Mouse (Mus musculus) liver, embryonic 14.5 days (tissue): ENCODE measurements around the gene Coq4. TPM values are rescaled to one million over a fixed set of nuclear protein-coding genes. Genes with fewer than 3 reads are reported as not detected.

Experiments used
- ATAC-seq: fragments of 200-750 bp; cut with Nextera tagmentation; 2 replicates; pipeline ENCODE4 v1.8.0; 2017; ENCODE audit warnings: moderate number of reproducible peaks, mild to moderate bottlenecking, moderate library complexity; ENCODE audit not compliant: insufficient read depth
- DNase-seq, 3 experiments: peaks; one replicate each; pipeline ENCODE4 v3.0.0-alpha.2; 2012 to 2013; ENCODE audit warnings: low read depth in 3 of 3, low spot score in 3 of 3
- H3K27ac ChIP-seq: fragments of 300-500 bp; sonication (generic); 2 replicates; pipeline ENCODE4 v1.5.1; 2014; ENCODE audit warnings: moderate library complexity, mild to moderate bottlenecking, control low read depth, inconsistent platforms
- H3K27me3 ChIP-seq: fragments of 300-500 bp; sonication (generic); 2 replicates; pipeline ENCODE4 v1.6.1; 2014; ENCODE audit warnings: mild to moderate bottlenecking, low read length, moderate library complexity; ENCODE audit not compliant: control insufficient read depth, insufficient read depth
- H3K36me3 ChIP-seq: fragments of 300-500 bp; sonication (generic); replicated peaks from 2 replicates; pipeline ENCODE4 v1.6.1; 2014; ENCODE audit warnings: low read depth; ENCODE audit not compliant: control insufficient read depth, insufficient read depth
- H3K4me1 ChIP-seq, 2 experiments: fragments of 200-500 bp in 1 of 2; fragments of 300-500 bp in 1 of 2; sonication (generic) in 1 of 2; replicated peaks; 2 replicates each; pipeline ENCODE4 v1.6.1; 2012 to 2014; ENCODE audit warnings: antibody characterized with exemption in 1 of 2, inconsistent platforms in 1 of 2, low read length in 1 of 2; ENCODE audit not compliant: control insufficient read depth in 2 of 2, insufficient read depth in 2 of 2
- H3K4me2 ChIP-seq: fragments of 300-500 bp; sonication (generic); 2 replicates; pipeline ENCODE4 v1.6.1; 2014; ENCODE audit warnings: low read depth, mild to moderate bottlenecking, control low read depth, moderate library complexity
- H3K4me3 ChIP-seq, 2 experiments: fragments of 200-500 bp in 1 of 2; fragments of 300-500 bp in 1 of 2; sonication (generic) in 1 of 2; 2 replicates each; pipeline ENCODE4 v1.5.1; 2012 to 2014; ENCODE audit warnings: low read depth in 2 of 2, low read length in 2 of 2, mild to moderate bottlenecking in 2 of 2, control low read depth in 1 of 2, inconsistent platforms in 1 of 2, moderate library complexity in 1 of 2; ENCODE audit not compliant: insufficient read depth in 1 of 2
- H3K9ac ChIP-seq: fragments of 300-500 bp; sonication (generic); replicated peaks from 2 replicates; pipeline ENCODE4 v1.6.1; 2014; ENCODE audit warnings: mild to moderate bottlenecking, control low read depth, moderate library complexity
- H3K9me3 ChIP-seq: fragments of 300-500 bp; sonication (generic); 2 replicates; pipeline ENCODE4 v1.6.1; 2016; ENCODE audit warnings: low read length, mixed read lengths; ENCODE audit not compliant: control insufficient read depth
- CTCF ChIP-seq: IDR thresholded peaks from 2 replicates; pipeline ENCODE4 v1.5.1; 2016; ENCODE audit warnings: antibody characterized with exemption, low read depth, control low read depth
- EP300 ChIP-seq: IDR thresholded peaks from 2 replicates; pipeline ENCODE4 v1.6.1; 2016; ENCODE audit warnings: antibody characterized with exemption, low read depth
- WGBS: fragments of 180-500 bp; shearing (Covaris S2); extraction: QIAGEN DNeasy Blood & Tissue Kit; methylation state at CpG from one replicate; pipeline ENCODE4 v1.1.7; 2014; ENCODE audit not compliant: insufficient replicate concordance; 5-methylcytosine and 5-hydroxymethylcytosine counted together
- polyA plus RNA-seq, 2 experiments: library from polyadenylated mRNA; depleted of rRNA in 1 of 2; stranded (reverse) in 1 of 2; unstranded in 1 of 2; fragments of >200 nt; fragmentation: Nextera tagmentation in 1 of 2; extraction: Ambion mirVana in 1 of 2; gene quantifications; 2 replicates each; pipeline versions ENCODE4 v1.2.1 to v1.2.3; 2012 to 2014

Gene Coq4
- polyA plus RNA-seq, 2 experiments = 8.4 to 11.6 TPM

DNA sequence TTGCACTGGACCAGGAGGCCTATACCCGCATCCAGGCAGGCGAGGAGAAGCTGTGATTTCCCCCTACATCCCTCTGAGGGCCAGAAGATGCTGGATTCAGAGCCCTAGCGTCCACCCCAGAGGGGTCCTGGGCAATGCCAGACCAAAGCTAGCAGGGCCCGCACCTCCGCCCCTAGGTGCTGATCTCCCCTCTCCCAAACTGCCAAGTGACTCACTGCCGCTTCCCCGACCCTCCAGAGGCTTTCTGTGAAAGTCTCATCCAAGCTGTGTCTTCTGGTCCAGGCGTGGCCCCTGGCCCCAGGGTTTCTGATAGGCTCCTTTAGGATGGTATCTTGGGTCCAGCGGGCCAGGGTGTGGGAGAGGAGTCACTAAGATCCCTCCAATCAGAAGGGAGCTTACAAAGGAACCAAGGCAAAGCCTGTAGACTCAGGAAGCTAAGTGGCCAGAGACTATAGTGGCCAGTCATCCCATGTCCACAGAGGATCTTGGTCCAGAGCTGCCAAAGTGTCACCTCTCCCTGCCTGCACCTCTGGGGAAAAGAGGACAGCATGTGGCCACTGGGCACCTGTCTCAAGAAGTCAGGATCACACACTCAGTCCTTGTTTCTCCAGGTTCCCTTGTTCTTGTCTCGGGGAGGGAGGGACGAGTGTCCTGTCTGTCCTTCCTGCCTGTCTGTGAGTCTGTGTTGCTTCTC is 28.5 kb downstream of the Coq4 start:
- Histone ChIP-seq H3K4me1 (peaks cover 0 to 11% of the 10 kb centered on the region in 2 experiments; a peak in 3 of 4 replicates), H3K36me3 (no peaks in the 10 kb centered on the region), H3K9ac (no peak overlapping the region), H3K27ac (no peak overlapping the region), H3K27me3 (no peaks in the 10 kb centered on the region), H3K9me3 (no peaks in the 10 kb centered on the region), H3K4me3 (no peak overlapping the region), H3K4me2 (no peak overlapping the region)
- ATAC-seq = no peak
- no peak for DNase-seq
- WGBS = 62% methylated on average over 11 of the region's 11 CpGs
- TF ChIP-seq CTCF (no peak), EP300 (no peak)

DNA sequence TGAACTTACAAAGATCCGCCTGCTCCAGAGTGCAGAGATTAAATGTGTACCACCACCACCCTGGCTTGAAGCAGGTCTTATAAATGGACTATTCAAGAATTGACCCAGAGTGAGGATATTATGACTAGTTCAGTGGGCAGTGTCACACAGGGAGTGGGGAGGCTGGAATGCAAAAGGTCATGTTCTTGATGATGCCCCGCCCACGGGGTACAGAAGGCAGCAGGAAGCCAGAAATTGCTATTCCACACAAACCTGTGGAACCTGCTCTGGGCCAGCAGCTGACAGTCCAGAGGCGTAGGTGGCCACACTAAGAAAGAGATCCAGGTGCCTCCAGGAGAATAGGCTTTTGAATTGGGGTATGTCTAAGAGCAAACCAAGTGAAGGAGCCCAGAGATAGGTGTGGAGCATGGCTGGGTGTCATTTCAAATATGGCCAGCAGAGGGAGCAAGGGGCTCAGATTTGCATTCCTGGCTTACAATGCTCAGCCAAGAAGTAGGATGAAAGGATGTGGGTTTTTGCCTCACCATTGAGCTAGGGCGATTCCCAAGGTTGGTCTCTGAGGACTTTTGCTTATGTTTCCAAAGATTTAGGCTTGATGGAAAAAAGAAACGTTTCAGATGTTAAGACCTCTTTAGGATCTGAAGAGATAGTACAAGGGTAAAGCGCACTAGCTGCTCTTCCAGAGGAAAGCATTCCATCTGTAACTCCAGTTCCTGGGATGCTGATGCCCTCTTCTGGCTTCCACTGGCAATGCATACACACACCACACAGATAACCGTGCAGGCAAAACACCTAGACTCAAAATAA is 30.3 kb downstream of the Coq4 start:
- H3K4me1 ChIP-seq = peaks cover 0 to 12% of the 10 kb centered on the region in 2 experiments; a peak in 3 of 4 replicates
- TF ChIP-seq EP300 (no peak), CTCF (peak; percentile 92)
- 41% methylated on average over 8 of the region's 8 CpGs for WGBS
- no peaks in the 10 kb centered on the region for H3K27me3 ChIP-seq
- DNase-seq (peak in 2 of 3 experiments; percentile 48 to 53), ATAC-seq (peak; percentile 44)
- no peak overlapping the region for H3K4me3 ChIP-seq
- H3K27ac ChIP-seq = no peak overlapping the region
- no peak overlapping the region for H3K9ac ChIP-seq
- no peaks in the 10 kb centered on the region for H3K36me3 ChIP-seq
- H3K9me3 ChIP-seq = no peaks in the 10 kb centered on the region
- H3K4me2 ChIP-seq = no peak overlapping the region

DNA sequence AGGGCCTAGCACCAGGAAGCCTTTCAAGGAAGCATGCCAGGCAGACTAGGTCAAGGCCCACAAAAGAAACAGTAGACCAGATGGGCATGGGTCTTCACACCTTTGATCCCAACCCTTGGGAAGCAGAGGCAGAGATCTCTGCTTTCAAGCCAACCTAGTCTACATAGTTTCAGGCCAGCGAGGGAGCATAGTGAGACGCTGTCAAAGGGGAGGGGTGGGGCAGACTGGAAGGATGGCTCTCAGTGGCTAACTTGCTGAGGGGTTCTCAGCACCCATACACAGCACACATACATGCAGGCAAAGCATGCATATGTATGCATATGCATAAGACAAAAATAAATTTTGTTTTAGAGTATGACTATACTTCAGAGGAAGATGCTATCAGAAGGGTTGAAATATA is 32.1 kb downstream of the Coq4 start:
- ATAC-seq (no peak), DNase-seq (no peak)
- Histone ChIP-seq H3K36me3 (no peaks in the 10 kb centered on the region), H3K4me2 (peak overlapping the region; percentile 73), H3K4me1 (peaks cover 0 to 12% of the 10 kb centered on the region in 2 experiments; a peak in 3 of 4 replicates), H3K27me3 (no peaks in the 10 kb centered on the region), H3K27ac (no peak overlapping the region), H3K9me3 (no peaks in the 10 kb centered on the region), H3K4me3 (no peak overlapping the region; a peak in 1 of 4 replicates), H3K9ac (no peak overlapping the region)
- TF ChIP-seq EP300 (no peak), CTCF (no peak)
- 34% methylated on average over 2 of the region's 2 CpGs for WGBS

DNA sequence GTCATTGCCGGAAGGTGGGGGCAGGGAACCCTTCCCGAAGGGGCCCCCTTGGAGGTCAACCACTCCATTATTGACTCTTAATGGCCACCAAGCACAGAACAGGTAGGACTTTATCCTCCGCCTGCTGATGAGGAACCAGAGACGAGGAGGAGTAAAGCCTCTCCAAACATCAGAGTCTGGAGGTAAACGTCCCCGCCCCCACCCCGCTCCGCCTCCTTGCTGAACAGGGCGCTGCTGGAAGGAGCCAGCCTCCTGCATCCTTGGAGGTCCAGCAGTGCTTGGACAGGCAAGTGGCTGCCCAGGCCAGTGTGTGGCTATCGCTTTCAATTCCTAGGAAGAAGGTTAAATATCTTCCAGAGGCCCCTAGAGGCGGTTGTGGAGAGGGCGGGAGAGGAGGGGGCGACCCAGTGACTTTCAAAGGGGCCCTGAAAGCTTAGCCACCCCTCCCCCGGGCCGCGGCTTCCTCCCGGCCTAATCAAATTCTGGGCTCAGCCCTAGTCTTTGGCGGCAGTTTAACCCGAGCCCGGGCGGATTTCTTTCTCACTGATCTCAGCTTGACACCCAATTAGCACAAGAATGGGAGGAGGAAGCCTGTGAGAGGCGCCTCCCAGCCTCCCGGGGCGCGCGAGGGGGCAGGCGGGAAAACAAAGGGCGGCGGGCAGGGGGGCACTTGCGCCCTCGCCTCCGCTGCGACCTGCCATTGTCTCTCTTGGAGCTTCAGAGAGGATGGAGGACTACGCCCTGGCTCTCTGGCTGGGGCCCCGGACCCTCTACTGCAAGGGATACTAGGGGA is 32.9 kb downstream of the Coq4 start, which contains the start of gene Urm1:
TSS of gene Urm1 (plus strand) at position 51 of the 793 bp plus-strand sequence.
- Histone ChIP-seq H3K27me3 (no peaks in the 10 kb centered on the region), H3K4me3 (peak within 1 kb of the TSS; percentile 44 to 48), H3K9me3 (no peaks in the 10 kb centered on the region), H3K9ac (peak within 1 kb of the TSS; percentile 61), H3K27ac (peak within 1 kb of the TSS; percentile 1; the same call in 1 of the 2 replicates), H3K36me3 (no peaks in the 10 kb centered on the region), H3K4me1 (peaks cover 0 to 12% of the 10 kb centered on the region in 2 experiments; a peak in 3 of 4 replicates), H3K4me2 (peak within 1 kb of the TSS; percentile 73)
- DNase-seq (peak; percentile 46 to 51 (median 46)), ATAC-seq (peak; percentile 77)
- no peak for TF ChIP-seq EP300
- TF ChIP-seq CTCF = 0 out of 2 replicates have a peak, but pooled peaks have one; percentile 1
- 2% methylated on average over 35 of the region's 35 CpGs for WGBS
